Mouse (Mus musculus): ENCODE results near the gene Pdss2.

- TF ChIP-seq CTCF (IDR thresholded peaks at IDR 0.05; ENCODE audit: low read depth) (no peak), EP300 (IDR thresholded peaks at IDR 0.05; ENCODE audit: low read depth) (no peak)
Measured at GRCm38 (mm10) chr10:43200206-43200605, 21.1 kb upstream of the Pdss2 start.

All from liver, embryonic 14.5 days (tissue).